Mouse (Mus musculus): ENCODE measurements around the gene Lrrc7. TPM values are rescaled to one million over a fixed set of nuclear protein-coding genes. Genes with fewer than 3 reads are reported as not detected.
"Not testable (repeated sequence)": the region's sequence is repeated elsewhere in the genome, so short reads cannot be mapped to it uniquely, and the experiment has no call there.

Gene Lrrc7
- total RNA-seq, 1 experiment from 2014 or later, result not detected

- ATAC-seq (replicated peaks; ENCODE audit: insufficient number of reproducible peaks, low FRiP score, low TSS enrichment, poor library complexity, severe bottlenecking), result not testable (repeated sequence)
These were observed 459.5 kb downstream of the Lrrc7 start for GRCm38 (mm10) chr3:158102530-158102929.

GRCm38 (mm10) chr3:158102043-158102442, 460.0 kb downstream of the Lrrc7 start:
- ATAC-seq (replicated peaks; ENCODE audit: insufficient number of reproducible peaks, low FRiP score, low TSS enrichment, poor library complexity, severe bottlenecking), result not testable (repeated sequence)

GRCm38 (mm10) chr3:158093919-158094318, 468.1 kb downstream of the Lrrc7 start:
- ATAC-seq (replicated peaks; ENCODE audit: insufficient number of reproducible peaks, low FRiP score, low TSS enrichment, poor library complexity, severe bottlenecking), result no peak

GRCm38 (mm10) chr3:158091601-158092000, 470.4 kb downstream of the Lrrc7 start:
- ATAC-seq (replicated peaks; ENCODE audit: insufficient number of reproducible peaks, low FRiP score, low TSS enrichment, poor library complexity, severe bottlenecking), result no peak

GRCm38 (mm10) chr3:158077828-158078227, 484.2 kb downstream of the Lrrc7 start:
- no peak for ATAC-seq (replicated peaks; ENCODE audit: insufficient number of reproducible peaks, low FRiP score, low TSS enrichment, poor library complexity, severe bottlenecking)

- no peak; the same call in 1 of the 2 replicates for ATAC-seq (replicated peaks; ENCODE audit: insufficient number of reproducible peaks, low FRiP score, low TSS enrichment, poor library complexity, severe bottlenecking)
These were observed 484.6 kb downstream of the Lrrc7 start for GRCm38 (mm10) chr3:158077380-158077772.

- ATAC-seq (replicated peaks; ENCODE audit: insufficient number of reproducible peaks, low FRiP score, low TSS enrichment, poor library complexity, severe bottlenecking), result no peak
These were observed 485.2 kb downstream of the Lrrc7 start for GRCm38 (mm10) chr3:158076685-158077379.

- ATAC-seq (replicated peaks; ENCODE audit: insufficient number of reproducible peaks, low FRiP score, low TSS enrichment, poor library complexity, severe bottlenecking), result no peak
These were observed 487.0 kb downstream of the Lrrc7 start for GRCm38 (mm10) chr3:158075004-158075403.

GRCm38 (mm10) chr3:158068613-158069263, 493.3 kb downstream of the Lrrc7 start:
- ATAC-seq (replicated peaks; ENCODE audit: insufficient number of reproducible peaks, low FRiP score, low TSS enrichment, poor library complexity, severe bottlenecking), result no peak

- no peak for ATAC-seq (replicated peaks; ENCODE audit: insufficient number of reproducible peaks, low FRiP score, low TSS enrichment, poor library complexity, severe bottlenecking)
These were observed 494.1 kb downstream of the Lrrc7 start for GRCm38 (mm10) chr3:158067916-158068315.

- ATAC-seq (replicated peaks; ENCODE audit: insufficient number of reproducible peaks, low FRiP score, low TSS enrichment, poor library complexity, severe bottlenecking), result no peak
These were observed 496.8 kb downstream of the Lrrc7 start for GRCm38 (mm10) chr3:158065256-158065655.

- peak; percentile 87 for ATAC-seq (replicated peaks; ENCODE audit: insufficient number of reproducible peaks, low FRiP score, low TSS enrichment, poor library complexity, severe bottlenecking)
These were observed 500.1 kb downstream of the Lrrc7 start for GRCm38 (mm10) chr3:158061811-158062523.

GRCm38 (mm10) chr3:158060621-158061291, 501.3 kb downstream of the Lrrc7 start:
- no peak for ATAC-seq (replicated peaks; ENCODE audit: insufficient number of reproducible peaks, low FRiP score, low TSS enrichment, poor library complexity, severe bottlenecking)

GRCm38 (mm10) chr3:158049508-158049907, 512.5 kb downstream of the Lrrc7 start:
- ATAC-seq (replicated peaks; ENCODE audit: insufficient number of reproducible peaks, low FRiP score, low TSS enrichment, poor library complexity, severe bottlenecking), result no peak

- no peak for ATAC-seq (replicated peaks; ENCODE audit: insufficient number of reproducible peaks, low FRiP score, low TSS enrichment, poor library complexity, severe bottlenecking)
These were observed 521.3 kb downstream of the Lrrc7 start for GRCm38 (mm10) chr3:158040755-158041154.

GRCm38 (mm10) chr3:158038106-158038505, 523.9 kb downstream of the Lrrc7 start:
- no peak for ATAC-seq (replicated peaks; ENCODE audit: insufficient number of reproducible peaks, low FRiP score, low TSS enrichment, poor library complexity, severe bottlenecking)

GRCm38 (mm10) chr3:158036329-158036988, 525.6 kb downstream of the Lrrc7 start, which contains the start of the genes Srsf11 and Lrrc40:
TSS of gene Srsf11 (minus strand) at chr3:158036639.
TSS of gene Lrrc40 (plus strand) at chr3:158036662.
- peak; percentile 92 for ATAC-seq (replicated peaks; ENCODE audit: insufficient number of reproducible peaks, low FRiP score, low TSS enrichment, poor library complexity, severe bottlenecking)

- no peak for ATAC-seq (replicated peaks; ENCODE audit: insufficient number of reproducible peaks, low FRiP score, low TSS enrichment, poor library complexity, severe bottlenecking)
These were observed 526.2 kb downstream of the Lrrc7 start for GRCm38 (mm10) chr3:158035866-158036265.

All from monocyte, adult 5-6 weeks (primary cell).